Mouse (Mus musculus): ENCODE data around the gene Tubb2a. TPM values are rescaled to one million over a fixed set of nuclear protein-coding genes. Genes with fewer than 3 reads are reported as not detected.

The Tubb2a gene
- polyA plus RNA-seq, 1 experiment = 137 TPM

- no peak overlapping the region for H3K27ac ChIP-seq (ENCODE audit: insufficient read depth, low read length)
- H3K4me3 ChIP-seq (ENCODE audit: insufficient read depth, low read length) = no peak overlapping the region
- TF ChIP-seq POLR2A (IDR thresholded peaks at IDR 0.05; ENCODE audit: low read depth, low read length) = no peak
- TF ChIP-seq CTCF (IDR thresholded peaks at IDR 0.05; ENCODE audit: borderline replicate concordance, insufficient read depth, low read length) = no peak
- H3K4me1 ChIP-seq (ENCODE audit: control insufficient read depth, insufficient read depth, low read length) = no peaks in the 10 kb centered on the region
These were observed 20.6 kb downstream of the Tubb2a start for GRCm38 (mm10) chr13:34057252-34057651.

- H3K27ac ChIP-seq (ENCODE audit: insufficient read depth, low read length) = no peak overlapping the region
- no peaks in the 10 kb centered on the region for H3K4me1 ChIP-seq (ENCODE audit: control insufficient read depth, insufficient read depth, low read length)
- H3K4me3 ChIP-seq (ENCODE audit: insufficient read depth, low read length) = no peak overlapping the region
- TF ChIP-seq CTCF (IDR thresholded peaks at IDR 0.05; ENCODE audit: borderline replicate concordance, insufficient read depth, low read length) = no peak
- no peak for TF ChIP-seq POLR2A (IDR thresholded peaks at IDR 0.05; ENCODE audit: low read depth, low read length)
These were observed 22.8 kb downstream of the Tubb2a start for GRCm38 (mm10) chr13:34054983-34055382.

GRCm38 (mm10) chr13:34054391-34054790 lies 23.4 kb downstream of the Tubb2a start:
- no peaks in the 10 kb centered on the region for H3K4me1 ChIP-seq (ENCODE audit: control insufficient read depth, insufficient read depth, low read length)
- H3K4me3 ChIP-seq (ENCODE audit: insufficient read depth, low read length) = no peak overlapping the region
- no peak overlapping the region for H3K27ac ChIP-seq (ENCODE audit: insufficient read depth, low read length)
- no peak for TF ChIP-seq POLR2A (IDR thresholded peaks at IDR 0.05; ENCODE audit: low read depth, low read length)
- TF ChIP-seq CTCF (IDR thresholded peaks at IDR 0.05; ENCODE audit: borderline replicate concordance, insufficient read depth, low read length) = no peak

GRCm38 (mm10) chr13:34053673-34054282 lies 24.0 kb downstream of the Tubb2a start:
- TF ChIP-seq CTCF (IDR thresholded peaks at IDR 0.05; ENCODE audit: borderline replicate concordance, insufficient read depth, low read length) = no peak
- TF ChIP-seq POLR2A (IDR thresholded peaks at IDR 0.05; ENCODE audit: low read depth, low read length) = no peak
- no peak overlapping the region for H3K27ac ChIP-seq (ENCODE audit: insufficient read depth, low read length)
- H3K4me3 ChIP-seq (ENCODE audit: insufficient read depth, low read length) = no peak overlapping the region
- H3K4me1 ChIP-seq (ENCODE audit: control insufficient read depth, insufficient read depth, low read length) = no peaks in the 10 kb centered on the region

- TF ChIP-seq CTCF (IDR thresholded peaks at IDR 0.05; ENCODE audit: borderline replicate concordance, insufficient read depth, low read length) = no peak
- no peak for TF ChIP-seq POLR2A (IDR thresholded peaks at IDR 0.05; ENCODE audit: low read depth, low read length)
- Histone ChIP-seq H3K4me3 (ENCODE audit: insufficient read depth, low read length) (no peak overlapping the region), H3K4me1 (ENCODE audit: control insufficient read depth, insufficient read depth, low read length) (no peaks in the 10 kb centered on the region), H3K27ac (ENCODE audit: insufficient read depth, low read length) (no peak overlapping the region)
These were observed 26.1 kb downstream of the Tubb2a start for GRCm38 (mm10) chr13:34051692-34052091.

- no peak for TF ChIP-seq CTCF (IDR thresholded peaks at IDR 0.05; ENCODE audit: borderline replicate concordance, insufficient read depth, low read length)
- TF ChIP-seq POLR2A (IDR thresholded peaks at IDR 0.05; ENCODE audit: low read depth, low read length) = no peak
- Histone ChIP-seq H3K4me1 (ENCODE audit: control insufficient read depth, insufficient read depth, low read length) (no peaks in the 10 kb centered on the region), H3K4me3 (ENCODE audit: insufficient read depth, low read length) (no peak overlapping the region), H3K27ac (ENCODE audit: insufficient read depth, low read length) (no peak overlapping the region)
These were observed 27.3 kb downstream of the Tubb2a start for GRCm38 (mm10) chr13:34050479-34050878.

- no peak overlapping the region for H3K4me3 ChIP-seq (ENCODE audit: insufficient read depth, low read length)
These were observed 30.3 kb downstream of the Tubb2a start for GRCm38 (mm10) chr13:34047526-34047925.

GRCm38 (mm10) chr13:34046421-34047012 lies 31.3 kb downstream of the Tubb2a start:
- TF ChIP-seq CTCF (IDR thresholded peaks at IDR 0.05; ENCODE audit: borderline replicate concordance, insufficient read depth, low read length) (peak; percentile 72), POLR2A (IDR thresholded peaks at IDR 0.05; ENCODE audit: low read depth, low read length) (no peak)
- Histone ChIP-seq H3K27ac (ENCODE audit: insufficient read depth, low read length) (no peak overlapping the region), H3K4me3 (ENCODE audit: insufficient read depth, low read length) (no peak overlapping the region), H3K4me1 (ENCODE audit: control insufficient read depth, insufficient read depth, low read length) (no peaks in the 10 kb centered on the region)

More at GRCm38 (mm10) chr13:34047526-34047925, 30.3 kb downstream of the Tubb2a start:
- Histone ChIP-seq H3K4me1 (ENCODE audit: control insufficient read depth, insufficient read depth, low read length) (no peaks in the 10 kb centered on the region), H3K27ac (ENCODE audit: insufficient read depth, low read length) (no peak overlapping the region)
- TF ChIP-seq POLR2A (IDR thresholded peaks at IDR 0.05; ENCODE audit: low read depth, low read length) = no peak
- no peak for TF ChIP-seq CTCF (IDR thresholded peaks at IDR 0.05; ENCODE audit: borderline replicate concordance, insufficient read depth, low read length)

- Histone ChIP-seq H3K4me1 (ENCODE audit: control insufficient read depth, insufficient read depth, low read length) (no peaks in the 10 kb centered on the region), H3K27ac (ENCODE audit: insufficient read depth, low read length) (no peak overlapping the region), H3K4me3 (ENCODE audit: insufficient read depth, low read length) (no peak overlapping the region)
- no peak for TF ChIP-seq POLR2A (IDR thresholded peaks at IDR 0.05; ENCODE audit: low read depth, low read length)
- no peak for TF ChIP-seq CTCF (IDR thresholded peaks at IDR 0.05; ENCODE audit: borderline replicate concordance, insufficient read depth, low read length)
These were observed 32.1 kb downstream of the Tubb2a start for GRCm38 (mm10) chr13:34045511-34046249.

All from embryonic fibroblast, embryonic 13.5 days (primary cell).